Mouse (Mus musculus) adrenal gland (tissue): ENCODE results near the gene Psmd3.
"Not testable (repeated sequence)": the region's sequence is repeated elsewhere in the genome, so short reads cannot be mapped to it uniquely, and the experiment has no call there.

Experiments
- intact Hi-C: fragments of 180-260 bp; cut with DNase I; formaldehyde crosslinking; loops from one replicate; pipeline ENCODE4 v1.15.1; 2025
- long read RNA-seq, 2 experiments: library from polyadenylated mRNA; unstranded; transcript quantifications; one replicate each; pipeline ENCODE4 v2.0.0; 2020; ENCODE audit warnings: borderline replicate concordance in 1 of 2; ENCODE audit not compliant: insufficient replicate concordance in 1 of 2

Psmd3 gene
- long read RNA-seq, experiment 1, transcript Psmd3-201 (12 exons, 2,148 nt): major isoform, 65 of 71 reads
- long read RNA-seq, experiment 1, partial matches to known transcripts: 6 of 71 reads
- long read RNA-seq, experiment 1, other reads (novel, unspliced or antisense): 0 of 71 reads
- long read RNA-seq, experiment 2, transcript Psmd3-201 (12 exons, 2,148 nt): major isoform, 54 of 68 reads
- long read RNA-seq, experiment 2, partial matches to known transcripts: 12 of 68 reads
- long read RNA-seq, experiment 2, other reads (novel, unspliced or antisense): 1 of 68 reads

DNA sequence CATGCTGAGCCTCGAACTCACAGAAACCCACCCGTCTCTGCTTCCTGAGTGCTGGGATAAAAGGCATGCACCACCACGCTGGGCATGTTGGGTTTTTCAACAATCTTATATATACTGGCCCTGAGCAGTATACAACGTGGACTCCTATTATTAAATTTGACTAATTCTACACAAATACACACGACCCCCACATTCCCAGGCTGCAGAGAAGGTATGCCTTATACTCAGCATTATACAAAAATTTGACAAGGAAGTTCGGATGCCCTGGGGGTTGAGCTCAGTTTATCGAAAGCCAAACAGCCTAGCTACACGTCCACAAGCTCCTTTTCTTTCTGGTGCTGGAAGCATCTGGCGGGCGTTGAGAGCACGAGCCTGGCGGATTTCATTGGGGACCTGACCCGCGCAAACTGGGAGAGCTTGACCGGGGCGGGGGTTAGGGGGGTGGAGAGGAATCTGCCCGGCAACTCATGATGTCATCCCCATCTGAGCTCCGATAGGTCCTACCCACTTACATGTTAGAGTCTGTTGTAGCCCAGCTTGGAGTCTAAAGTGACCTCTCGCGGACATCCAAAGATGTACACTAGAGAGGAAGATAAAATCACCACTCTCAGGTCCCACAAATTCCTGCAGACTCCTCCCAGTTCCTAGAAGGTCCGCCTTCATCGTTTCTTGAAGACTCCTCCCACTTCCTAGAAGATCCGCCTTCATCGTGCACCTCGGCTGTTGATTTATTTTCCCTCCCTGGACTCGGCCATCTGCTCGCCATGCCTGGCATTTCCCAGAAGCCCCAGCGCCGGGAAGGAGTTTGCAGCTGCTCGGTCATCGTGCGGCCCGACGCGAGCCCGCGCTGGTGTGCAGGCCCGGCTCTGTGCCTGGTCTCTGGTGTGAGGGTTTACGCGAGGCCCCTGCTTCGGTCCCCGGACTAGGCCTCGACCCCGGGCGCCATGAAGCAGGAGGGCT lies at the start of gene Psmd3:
Gene Psmd3 (plus strand): TSS at position 769 of the 960 bp plus-strand sequence.
- intact Hi-C loops: no loop called here

DNA sequence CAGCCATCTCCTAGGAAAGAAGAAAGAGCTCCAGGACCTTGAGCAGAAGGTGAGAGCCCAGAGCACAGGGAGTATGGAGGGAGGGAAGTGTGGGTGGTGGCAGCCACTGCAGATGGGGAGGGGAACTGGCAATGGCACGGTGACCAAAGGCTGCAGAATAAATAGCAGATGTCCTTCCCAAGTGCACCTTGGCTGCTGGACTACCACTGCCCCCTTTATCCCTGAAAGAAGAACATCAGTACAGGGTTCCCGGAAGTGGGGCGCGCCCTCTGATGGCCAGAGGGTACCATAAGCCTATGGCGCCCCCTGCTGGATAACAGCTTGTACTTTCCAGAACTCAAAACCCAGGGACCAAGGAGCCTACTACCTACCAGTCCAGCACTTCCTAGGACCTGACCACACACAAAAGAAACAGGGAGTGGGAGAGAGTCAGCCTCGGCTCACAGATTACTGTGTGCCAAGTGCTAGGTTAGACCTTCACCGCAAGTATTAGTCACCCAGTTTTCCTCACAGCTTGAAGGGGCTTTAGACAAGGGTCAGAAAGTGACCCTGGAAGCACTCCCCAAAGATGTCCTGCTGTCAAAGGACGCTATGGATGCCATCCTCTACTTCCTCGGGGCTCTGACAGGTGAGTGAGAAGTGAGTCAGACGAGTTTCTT lies 46.9 kb upstream of the Psmd3 start:
- intact Hi-C loops: not testable (repeated sequence)

DNA sequence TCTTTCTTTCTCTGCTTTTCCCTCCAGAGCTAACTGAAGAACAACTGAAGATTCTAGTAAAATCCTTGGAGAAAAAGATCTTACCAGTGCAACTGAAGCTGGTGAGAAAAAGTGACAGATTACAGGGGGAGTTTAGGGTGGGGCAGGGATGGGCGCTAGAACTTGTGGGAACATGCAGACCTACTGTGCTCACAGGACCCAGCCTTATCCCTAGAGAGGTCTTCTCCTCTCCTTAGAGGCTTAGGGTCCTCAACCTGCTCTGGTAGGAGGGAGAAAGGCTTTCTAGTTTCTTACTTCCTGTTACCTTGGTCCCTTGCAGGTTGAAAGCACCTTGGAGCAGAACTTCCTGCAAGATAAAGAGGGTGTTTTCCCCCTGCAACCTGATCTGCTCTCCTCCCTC lies 44.9 kb upstream of the Psmd3 start:
- intact Hi-C loops: no loop called here

DNA sequence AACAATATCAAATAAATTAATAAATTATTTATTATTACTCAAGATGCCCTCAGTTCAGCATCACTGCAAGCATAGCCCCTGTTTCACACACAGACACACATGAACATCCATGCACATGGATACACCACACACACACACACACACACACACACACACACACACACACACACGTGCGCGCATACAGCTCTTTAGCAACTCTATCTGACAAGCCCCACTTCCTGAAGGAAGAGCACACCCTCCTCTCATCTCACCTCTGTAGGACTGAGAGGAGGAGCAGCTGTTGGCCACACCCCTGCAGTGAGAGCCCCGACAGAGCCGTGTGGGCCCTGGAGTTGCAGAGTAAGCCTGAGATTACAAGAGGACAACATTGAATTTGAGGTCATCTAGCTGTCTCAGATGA lies 42.3 kb upstream of the Psmd3 start:
- intact Hi-C loops: no loop called here

GRCm38 (mm10) chr11:98644757-98645156 lies 37.6 kb upstream of the Psmd3 start:
- intact Hi-C loops: no loop called here

- intact Hi-C loops: no loop called here
Measured at GRCm38 (mm10) chr11:98645946-98646345, 36.4 kb upstream of the Psmd3 start.

DNA sequence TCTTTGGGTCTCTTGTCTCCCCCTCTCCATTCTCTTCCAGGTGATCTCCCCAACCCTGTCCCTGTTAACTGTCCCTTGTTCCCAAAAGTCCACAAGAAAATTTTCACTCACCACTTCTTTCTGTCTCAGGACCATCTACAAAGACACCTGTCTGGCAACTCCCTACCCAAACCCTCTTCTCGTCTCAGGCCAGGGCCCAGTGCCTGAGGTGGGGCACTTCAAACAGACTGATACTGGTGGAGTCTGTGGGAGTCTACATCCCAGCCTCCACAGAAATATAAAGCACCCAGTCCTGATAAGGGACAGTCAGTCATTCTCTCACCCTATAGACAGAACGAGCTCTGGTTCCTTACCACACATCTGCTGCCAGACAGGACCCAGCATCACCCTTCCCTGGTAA lies 35.9 kb upstream of the Psmd3 start, which contains the start of gene Gsdma2:
Gene Gsdma2 (plus strand): TSS at position 301 of the 400 bp plus-strand sequence.
- intact Hi-C loops: no loop called here

DNA sequence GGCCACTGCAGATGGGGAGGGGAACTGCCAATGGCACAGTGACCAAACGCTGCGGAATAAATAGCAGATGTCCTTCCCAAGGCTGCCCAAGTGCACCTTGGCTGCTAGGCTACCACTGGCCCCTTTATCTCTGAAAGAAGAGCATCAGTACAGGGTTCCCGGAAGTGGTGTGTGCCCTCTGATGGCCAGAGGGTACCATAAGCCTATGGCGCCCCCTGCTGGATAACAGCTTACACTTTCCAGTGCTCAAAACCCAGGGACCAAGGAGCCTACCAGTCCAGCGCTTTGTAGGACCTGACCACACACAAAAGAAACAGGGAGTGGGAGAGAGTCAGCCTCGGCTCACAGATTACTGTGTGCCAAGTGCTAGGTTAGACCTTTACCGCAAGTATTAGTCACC lies 27.3 kb upstream of the Psmd3 start:
- intact Hi-C loops: loop anchor here (10.0 kb wide), 1 partner anchor 50 kb away; no protein-coding TSS in a partner anchor

- intact Hi-C loops: no loop called here
Measured at GRCm38 (mm10) chr11:98660517-98660916, 21.8 kb upstream of the Psmd3 start.

- intact Hi-C loops: no loop called here
Measured at GRCm38 (mm10) chr11:98664091-98664490, 18.3 kb upstream of the Psmd3 start, which contains the start of gene Gsdma. TSS of gene Gsdma (plus strand) at chr11:98664351.

- intact Hi-C loops: no loop called here
Measured at GRCm38 (mm10) chr11:98668984-98669383, 13.4 kb upstream of the Psmd3 start.

GRCm38 (mm10) chr11:98671284-98671815 lies 11.0 kb upstream of the Psmd3 start:
- intact Hi-C loops: no loop called here

DNA sequence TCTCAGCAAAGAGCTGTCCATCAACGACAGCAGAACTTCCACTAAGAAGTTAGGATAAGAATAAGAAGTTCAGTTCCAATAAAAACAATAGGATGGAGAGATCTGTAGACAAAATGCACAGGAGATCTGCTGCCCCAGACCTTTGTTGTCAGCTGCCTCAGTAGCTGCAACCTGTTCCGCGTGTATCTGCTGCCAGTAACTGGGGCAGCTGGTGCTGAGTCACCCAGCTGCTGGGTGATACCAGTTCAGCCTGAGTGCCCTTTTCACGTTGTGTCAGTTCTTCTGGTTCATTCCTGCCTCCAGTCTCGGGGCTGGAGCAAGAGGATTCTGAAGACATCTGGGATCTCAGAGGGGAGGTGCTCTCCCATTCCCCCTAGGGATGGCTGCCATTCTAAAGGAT lies 10.5 kb upstream of the Psmd3 start:
- intact Hi-C loops: no loop called here

DNA sequence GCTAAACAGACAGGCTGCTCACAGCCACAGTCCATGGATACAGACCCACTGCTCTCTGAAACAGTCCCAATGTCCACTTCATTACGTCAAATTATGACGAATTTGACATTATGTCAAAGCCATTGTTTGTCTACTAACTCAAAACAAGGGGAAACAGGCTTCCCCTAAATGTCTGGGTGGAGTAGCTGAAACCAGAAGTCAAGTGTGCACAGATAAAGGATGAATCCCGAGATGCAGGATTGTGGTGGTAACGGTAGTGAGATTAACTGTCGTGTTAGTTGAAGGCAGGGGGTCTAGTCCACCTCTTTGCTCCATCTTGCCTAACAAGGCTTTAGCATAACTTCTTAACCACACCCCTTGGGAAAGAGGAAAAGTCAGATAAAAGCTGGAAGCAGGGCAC lies 9.9 kb upstream of the Psmd3 start:
- intact Hi-C loops: no loop called here

- intact Hi-C loops: not testable (repeated sequence)
Measured at GRCm38 (mm10) chr11:98673136-98673535, 9.2 kb upstream of the Psmd3 start.

DNA sequence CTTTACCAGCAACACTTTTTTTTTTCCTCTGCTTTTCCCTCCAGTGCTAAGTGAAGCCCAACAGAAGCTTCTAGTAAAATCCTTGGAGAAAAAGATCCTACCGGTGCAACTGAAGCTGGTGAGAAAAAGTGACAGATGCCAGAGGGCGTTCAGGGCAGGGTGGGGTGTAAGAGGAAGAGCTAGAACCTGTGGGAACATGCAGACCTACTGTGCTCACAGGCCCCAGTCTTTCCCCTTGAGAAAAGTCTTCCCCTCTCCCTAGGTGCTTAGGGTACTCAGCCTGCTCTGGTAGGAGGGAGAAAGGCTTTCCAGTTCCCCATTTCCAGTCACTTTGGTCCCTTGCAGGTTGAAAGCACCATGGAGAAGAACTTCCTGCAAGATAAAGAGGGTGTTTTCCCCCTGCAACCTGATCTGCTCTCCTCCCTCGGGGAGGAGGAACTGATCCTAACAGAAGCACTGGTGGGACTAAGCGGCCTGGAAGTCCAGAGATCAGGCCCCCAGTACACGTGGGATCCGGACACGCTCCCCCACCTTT lies 6.5 kb upstream of the Psmd3 start:
- intact Hi-C loops: no loop called here

DNA sequence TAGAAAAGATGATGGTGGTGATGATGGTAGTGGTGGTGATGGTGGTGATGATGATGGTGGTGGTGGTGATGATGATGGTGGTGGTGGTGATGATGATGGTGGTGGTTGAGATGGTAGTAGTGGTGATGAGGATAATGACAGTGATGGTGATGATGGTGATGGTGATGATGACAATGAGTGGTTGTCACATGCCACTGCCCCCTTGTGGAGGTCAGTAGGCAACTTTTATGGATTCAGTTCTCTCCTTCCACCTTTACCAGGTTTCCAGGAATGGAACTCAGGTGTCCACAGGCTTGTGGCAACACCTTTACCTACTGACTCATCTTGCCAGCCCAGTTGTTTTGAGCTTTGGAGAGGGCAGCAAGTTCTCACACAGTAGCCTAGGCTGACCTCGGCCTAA lies 2.3 kb upstream of the Psmd3 start:
- intact Hi-C loops: no loop called here

DNA sequence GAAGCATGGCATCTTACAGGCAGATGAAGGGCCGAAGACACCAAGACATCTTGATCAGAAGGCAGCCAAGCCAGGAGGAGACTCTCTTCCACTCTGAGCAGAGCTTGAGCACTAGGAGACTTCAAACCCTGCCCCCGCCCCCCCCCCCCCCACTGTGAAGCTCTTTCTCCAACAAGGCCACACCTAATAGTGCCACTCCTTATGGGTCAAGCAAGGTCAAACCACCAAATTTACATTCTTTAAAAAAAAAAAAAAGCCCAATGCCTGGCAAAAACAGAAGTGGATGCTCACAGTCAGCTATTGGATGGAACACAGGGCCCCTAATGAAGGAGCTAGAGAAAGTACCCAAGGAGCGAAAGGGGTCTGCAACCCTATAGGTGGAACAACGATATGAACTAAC lies 1.8 kb upstream of the Psmd3 start:
- intact Hi-C loops: not testable (repeated sequence)

- intact Hi-C loops: no loop called here
Measured at GRCm38 (mm10) chr11:98681186-98681585, 1.2 kb upstream of the Psmd3 start.

DNA sequence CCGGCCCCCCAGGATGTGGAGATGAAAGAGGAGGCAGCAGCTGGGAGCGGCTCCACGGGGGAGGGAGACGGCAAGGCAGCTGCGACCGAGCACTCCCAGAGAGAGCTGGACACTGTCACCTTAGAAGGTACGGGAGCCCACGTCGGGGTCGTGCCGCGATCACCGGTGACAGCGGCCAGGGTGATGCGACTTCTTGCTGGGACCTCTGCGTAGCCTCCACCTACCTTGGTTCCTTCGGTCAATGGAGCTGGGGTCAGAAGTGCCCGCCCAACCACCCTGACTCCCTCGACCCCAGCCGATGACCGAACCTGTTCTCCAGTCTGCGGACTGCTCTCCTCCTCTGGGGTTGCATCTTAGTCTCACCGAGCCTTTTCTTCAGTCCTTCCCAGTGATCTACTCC lies 457 bp downstream of the Psmd3 start:
- intact Hi-C loops: no loop called here

GRCm38 (mm10) chr11:98685642-98686041 lies 3.3 kb downstream of the Psmd3 start:
- intact Hi-C loops: no loop called here
